Mouse (Mus musculus) CH12.LX (cell line): ENCODE measurements around the gene Them7. TPM values are rescaled to one million over a fixed set of nuclear protein-coding genes. Genes with fewer than 3 reads are reported as not detected.

Experiments used
- DNase-seq: peaks from one replicate; pipeline ENCODE4 v3.0.0-alpha.2; 2013; ENCODE audit errors: extremely low read depth
- H3K27ac ChIP-seq: 2 replicates; pipeline ENCODE4 v1.5.1; 2012; ENCODE audit warnings: low read depth, mild to moderate bottlenecking, control low read depth, moderate library complexity; ENCODE audit not compliant: insufficient read depth
- H3K27me3 ChIP-seq: replicated peaks from 2 replicates; pipeline ENCODE3; 2012; ENCODE audit warnings: inconsistent platforms
- H3K36me3 ChIP-seq, 2 experiments: replicated peaks in 1 of 2; 2 replicates each; pipeline versions ENCODE3 to v1.6.1; 2012; ENCODE audit warnings: inconsistent platforms in 1 of 2, low read length in 1 of 2, mild to moderate bottlenecking in 1 of 2, mixed read lengths in 1 of 2, moderate library complexity in 1 of 2; ENCODE audit not compliant: control insufficient read depth in 1 of 2, insufficient read depth in 1 of 2
- H3K4me1 ChIP-seq, 2 experiments: 2 replicates each; pipeline ENCODE4 v1.6.1; 2012; ENCODE audit warnings: inconsistent platforms in 1 of 2, moderate library complexity in 1 of 2; ENCODE audit not compliant: insufficient read depth in 2 of 2, control insufficient read depth in 1 of 2
- H3K4me2 ChIP-seq: 2 replicates; pipeline ENCODE4 v1.6.1; 2012; ENCODE audit warnings: low read depth, mild to moderate bottlenecking, control low read depth; ENCODE audit not compliant: poor library complexity, insufficient read depth, severe bottlenecking
- H3K4me3 ChIP-seq, 3 experiments: fragments of 150-350 bp in 1 of 3; sonication (generic) in 1 of 3; replicated peaks in 1 of 3; 2 replicates each; pipeline versions ENCODE3 to v1.5.1; 2011 to 2012; ENCODE audit warnings: low read depth in 2 of 3, low read length in 2 of 3, mild to moderate bottlenecking in 2 of 3, moderate library complexity in 2 of 3, control low read depth in 1 of 3, improper control_type of control experiment in 1 of 3, inconsistent platforms in 1 of 3, mixed read lengths in 1 of 3; ENCODE audit not compliant: poor library complexity in 1 of 3
- H3K79me2 ChIP-seq: replicated peaks from 2 replicates; pipeline ENCODE4 v1.6.1; 2012; ENCODE audit warnings: mild to moderate bottlenecking, moderate library complexity; ENCODE audit not compliant: control insufficient read depth, poor library complexity, insufficient read depth, severe bottlenecking; ENCODE audit errors: extremely low read depth
- H3K9ac ChIP-seq: 2 replicates; pipeline ENCODE4 v1.6.1; 2012; ENCODE audit warnings: low read depth, mild to moderate bottlenecking, control low read depth, moderate library complexity; ENCODE audit not compliant: insufficient read depth
- H3K9me3 ChIP-seq: replicated peaks from 2 replicates; pipeline ENCODE3; 2012; ENCODE audit warnings: low read length, inconsistent platforms, mixed read lengths
- CHD1 ChIP-seq: IDR thresholded peaks from 2 replicates; pipeline ENCODE4 v1.6.1; 2012; ENCODE audit warnings: low read depth, low read length, improper control_type of control experiment, inconsistent platforms
- ELF1 ChIP-seq: IDR thresholded peaks from 2 replicates; pipeline ENCODE4 v1.6.1; 2014; ENCODE audit warnings: low read depth, mild to moderate bottlenecking, inconsistent platforms, low read length, improper control_type of control experiment
- ETS1 ChIP-seq: conservative IDR thresholded peaks from 2 replicates; pipeline ENCODE4 v1.6.1; 2012; ENCODE audit warnings: low read depth, mild to moderate bottlenecking, inconsistent platforms, low read length, improper control_type of control experiment, moderate library complexity
- GABPA ChIP-seq: IDR thresholded peaks from 2 replicates; pipeline ENCODE4 v1.6.1; 2012; ENCODE audit warnings: low read depth, low read length, improper control_type of control experiment, inconsistent platforms; ENCODE audit not compliant: insufficient replicate concordance
- IRF4 ChIP-seq: IDR thresholded peaks from 2 replicates; pipeline ENCODE4 v1.6.1; 2014; ENCODE audit warnings: low read depth, mild to moderate bottlenecking, inconsistent platforms, low read length, improper control_type of control experiment
- JUN ChIP-seq: IDR thresholded peaks from 2 replicates; pipeline ENCODE4 v1.6.1; 2011; ENCODE audit warnings: low read depth, mild to moderate bottlenecking, low read length, improper control_type of control experiment, moderate library complexity; ENCODE audit not compliant: insufficient read depth
- JUND ChIP-seq: conservative IDR thresholded peaks from 2 replicates; pipeline ENCODE4 v1.6.1; 2011; ENCODE audit warnings: low read depth, low read length, improper control_type of control experiment
- KAT2A ChIP-seq: IDR thresholded peaks from 2 replicates; pipeline ENCODE4 v1.6.1; 2012; ENCODE audit warnings: low read length, improper control_type of control experiment, inconsistent platforms; ENCODE audit not compliant: insufficient replicate concordance
- MAFK ChIP-seq: IDR thresholded peaks from 2 replicates; pipeline ENCODE4 v1.6.1; 2011; ENCODE audit warnings: low read length, improper control_type of control experiment; ENCODE audit not compliant: insufficient replicate concordance
- MAZ ChIP-seq: IDR thresholded peaks from 2 replicates; pipeline ENCODE4 v1.6.1; 2012; ENCODE audit warnings: low read depth, mild to moderate bottlenecking, inconsistent platforms, low read length, improper control_type of control experiment, moderate library complexity
- MEF2A ChIP-seq: IDR thresholded peaks from 2 replicates; pipeline ENCODE4 v1.6.1; 2014; ENCODE audit warnings: low read depth, mild to moderate bottlenecking, inconsistent platforms, low read length, improper control_type of control experiment, borderline replicate concordance
- NELFE ChIP-seq: IDR thresholded peaks from 2 replicates; pipeline ENCODE4 v1.6.1; 2011; ENCODE audit warnings: low read depth, low read length, improper control_type of control experiment
- NRF1 ChIP-seq: IDR thresholded peaks from 2 replicates; pipeline ENCODE4 v1.6.1; 2014; ENCODE audit warnings: low read depth, mild to moderate bottlenecking, inconsistent platforms, low read length, improper control_type of control experiment, moderate library complexity
- POLR2A ChIP-seq: IDR thresholded peaks from 2 replicates; pipeline ENCODE4 v1.6.1; 2011; ENCODE audit warnings: low read depth, mild to moderate bottlenecking, improper control_type of control experiment, low read length
- RAD21 ChIP-seq: IDR thresholded peaks from 2 replicates; pipeline ENCODE4 v1.6.1; 2011; ENCODE audit warnings: low read depth, mild to moderate bottlenecking, low read length, improper control_type of control experiment, moderate library complexity
- RCOR1 ChIP-seq: conservative IDR thresholded peaks from 2 replicates; pipeline ENCODE4 v1.6.1; 2012; ENCODE audit warnings: low read depth, mild to moderate bottlenecking, inconsistent platforms, low read length, improper control_type of control experiment
- TCF12 ChIP-seq: IDR thresholded peaks from 2 replicates; pipeline ENCODE4 v1.6.1; 2014; ENCODE audit warnings: low read depth, mild to moderate bottlenecking, inconsistent platforms, low read length, improper control_type of control experiment
- USF2 ChIP-seq: conservative IDR thresholded peaks from 2 replicates; pipeline ENCODE4 v1.6.1; 2011; ENCODE audit warnings: low read depth, low read length, improper control_type of control experiment
- ZMIZ1 ChIP-seq: IDR thresholded peaks from 2 replicates; pipeline ENCODE4 v1.6.1; 2012; ENCODE audit warnings: low read depth, mild to moderate bottlenecking, inconsistent platforms, low read length, improper control_type of control experiment
- dilution Hi-C: fragments of 300-500 bp; cut with MboI; formaldehyde crosslinking; loops from 2 replicates; pipeline ENCODE4 v1.14.3; 2020; ENCODE audit warnings: low sequenced_read_pairs; ENCODE audit not compliant: extremely low pct_unique_long_range_greater_than_20kb, extremely low pct_ligation_motif_present
- in situ Hi-C: fragments of 300-500 bp; cut with MboI; formaldehyde crosslinking; loops from 3 replicates; pipeline ENCODE4 v1.14.3; 2019; ENCODE audit warnings: low sequenced_read_pairs, low pct_ligation_motif_present, low pct_unique_long_range_greater_than_20kb, mixed read lengths
- polyA plus RNA-seq: library from polyadenylated mRNA; unstranded; fragments of >175 nt; gene quantifications from 2 replicates; pipeline ENCODE4 v1.2.1, GENCODE M21; 2012; ENCODE audit warnings: low read depth; ENCODE audit not compliant: insufficient read length
- total RNA-seq, 2 experiments: library from RNA; depleted of rRNA; stranded (reverse); fragments of 300-350 nt in 1 of 2; fragments of >200 nt in 1 of 2; gene quantifications; 2 replicates each; pipeline ENCODE4 v1.2.3; 2012 to 2014

Them7 gene
- total and polyA plus RNA-seq, 3 experiments, result not detected

DNA sequence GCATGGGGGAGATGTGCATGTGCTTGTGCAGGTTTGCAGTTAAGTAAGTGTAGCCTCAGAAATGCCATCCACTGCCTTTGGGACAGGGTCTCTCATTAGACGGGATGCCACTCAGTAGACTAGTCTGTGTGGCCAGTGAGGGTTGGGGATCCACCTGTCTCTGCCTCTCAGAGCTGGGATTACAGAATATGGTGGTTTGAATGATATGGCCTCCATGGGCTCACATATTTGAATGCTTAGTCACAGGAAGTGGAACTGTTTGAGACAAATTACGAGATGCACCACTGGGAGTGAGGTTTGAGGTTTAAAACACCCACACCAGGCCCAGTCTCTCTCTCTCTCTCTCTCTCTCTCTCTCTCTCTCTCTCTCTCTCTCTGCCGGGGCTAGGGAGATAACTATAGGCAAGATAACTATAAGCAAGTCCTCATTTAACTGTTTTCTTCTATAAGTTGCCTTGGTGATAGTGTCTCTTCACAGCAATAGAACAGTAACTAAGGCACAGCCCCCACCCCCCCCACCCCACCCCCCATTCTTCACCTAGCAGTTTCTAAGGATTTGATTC lies 156.7 kb downstream of the Them7 start:
- H3K4me2 ChIP-seq, result no peak overlapping the region
- no peaks in the 10 kb centered on the region for H3K9me3 ChIP-seq
- TF ChIP-seq RCOR1 (no peak), MAZ (no peak), KAT2A (no peak), GABPA (no peak), JUN (no peak), ZMIZ1 (no peak)
- no peak overlapping the region for H3K4me3 ChIP-seq
- no peaks in the 10 kb centered on the region for H3K27me3 ChIP-seq
- H3K9ac ChIP-seq, result no peak overlapping the region
- peaks cover 0 to 15% of the 10 kb centered on the region in 2 experiments for H3K36me3 ChIP-seq
- H3K79me2 ChIP-seq, result no peaks in the 10 kb centered on the region
- H3K27ac ChIP-seq, result no peak overlapping the region
- DNase-seq, result no peak
- H3K4me1 ChIP-seq, result no peaks in the 10 kb centered on the region
- dilution Hi-C loops (no loop called here), in situ Hi-C loops (no loop called here)

- TF ChIP-seq USF2 (no peak), GABPA (no peak), ELF1 (no peak), IRF4 (no peak), NRF1 (no peak), ZMIZ1 (no peak), MAZ (no peak), JUND (no peak), ETS1 (no peak), MAFK (no peak), RAD21 (no peak), TCF12 (no peak), MEF2A (no peak), CHD1 (no peak), POLR2A (no peak), NELFE (no peak)
- TF ChIP-seq, all 38 proteins: peak for 0
- in situ Hi-C loops, result no loop called here
- dilution Hi-C loops, result no loop called here
- no peak overlapping the region for H3K9ac ChIP-seq
- H3K27me3 ChIP-seq, result no peaks in the 10 kb centered on the region
- H3K4me1 ChIP-seq, result no peaks in the 10 kb centered on the region
- no peaks in the 10 kb centered on the region for H3K9me3 ChIP-seq
- peaks cover 0 to 38% of the 10 kb centered on the region in 2 experiments for H3K36me3 ChIP-seq
- no peak overlapping the region for H3K4me3 ChIP-seq
- H3K27ac ChIP-seq, result no peak overlapping the region
- H3K4me2 ChIP-seq, result no peak overlapping the region
- DNase-seq, result no peak
- H3K79me2 ChIP-seq, result no peaks in the 10 kb centered on the region
Measured at GRCm38 (mm10) chr2:105383063-105383462, 158.9 kb downstream of the Them7 start.
